Mouse (Mus musculus) testis, adult 2 months (tissue): ENCODE measurements at regions not wholly inside any gene's neighbourhood (a gene's known extent, or its start where the extent isn't known, plus 50 kb on each side); places are given as distances from the start of the nearest gene placed in this dataset.

ENCODE experiments used
- H3K27ac ChIP-seq: fragments of 200-500 bp; 2 replicates; pipeline ENCODE4 v1.5.1; 2012; ENCODE audit warnings: low read depth, low read length; ENCODE audit not compliant: control insufficient read depth, insufficient read depth
- H3K27me3 ChIP-seq: fragments of 200-500 bp; 2 replicates; pipeline ENCODE4 v1.6.1; 2012; ENCODE audit warnings: mild to moderate bottlenecking, low read length, moderate library complexity; ENCODE audit not compliant: control insufficient read depth, insufficient read depth
- H3K36me3 ChIP-seq: fragments of 200-500 bp; 2 replicates; pipeline ENCODE4 v1.6.1; 2012; ENCODE audit warnings: mild to moderate bottlenecking, low read length; ENCODE audit not compliant: control insufficient read depth, insufficient read depth
- H3K4me1 ChIP-seq: fragments of 200-500 bp; 2 replicates; pipeline ENCODE4 v1.6.1; 2012; ENCODE audit warnings: low read length; ENCODE audit not compliant: control insufficient read depth, insufficient read depth
- H3K4me3 ChIP-seq: fragments of 200-500 bp; 2 replicates; pipeline ENCODE4 v1.5.1; 2012; ENCODE audit warnings: low read depth, mild to moderate bottlenecking, low read length, moderate library complexity, mixed read lengths; ENCODE audit not compliant: control insufficient read depth
- CTCF ChIP-seq: fragments of 200-500 bp; IDR thresholded peaks from 2 replicates; pipeline ENCODE4 v1.5.1; 2012; ENCODE audit warnings: low read depth, mild to moderate bottlenecking, inconsistent platforms, low read length, moderate library complexity; ENCODE audit not compliant: control insufficient read depth, insufficient read depth, insufficient replicate concordance
- POLR2A ChIP-seq: fragments of 200-500 bp; IDR thresholded peaks from 2 replicates; pipeline ENCODE4 v1.6.1; 2012; ENCODE audit warnings: low read depth, mild to moderate bottlenecking, inconsistent platforms, low read length, moderate library complexity; ENCODE audit not compliant: control insufficient read depth

DNA sequence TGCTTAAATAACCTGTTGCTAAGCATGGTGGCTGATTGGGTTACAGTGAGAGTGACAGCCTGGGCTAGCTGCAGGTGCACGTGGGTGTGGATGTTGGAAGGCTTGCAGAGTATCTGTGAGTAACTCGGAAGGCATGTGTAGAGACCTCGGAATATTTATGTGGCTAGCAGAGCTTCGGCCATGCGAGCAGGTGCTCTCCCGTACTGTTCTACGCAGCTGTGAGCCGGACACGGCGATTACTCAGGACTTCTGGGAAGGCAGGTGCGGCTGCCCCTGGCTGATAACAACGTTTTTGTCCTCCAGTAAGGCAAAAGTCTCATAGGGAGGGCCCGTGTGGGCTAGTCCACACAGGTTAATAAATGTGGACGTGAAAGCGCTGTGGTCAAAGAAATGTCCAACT, 119.6 kb downstream of the Fgf9 start:
- TF ChIP-seq CTCF (no peak), POLR2A (no peak)
- no peak overlapping the region for H3K27ac ChIP-seq
- H3K4me1 ChIP-seq: no peaks in the 10 kb centered on the region; the same call in 1 of the 2 replicates
- H3K36me3 ChIP-seq: no peaks in the 10 kb centered on the region
- no peaks in the 10 kb centered on the region for H3K27me3 ChIP-seq
- no peak overlapping the region for H3K4me3 ChIP-seq

DNA sequence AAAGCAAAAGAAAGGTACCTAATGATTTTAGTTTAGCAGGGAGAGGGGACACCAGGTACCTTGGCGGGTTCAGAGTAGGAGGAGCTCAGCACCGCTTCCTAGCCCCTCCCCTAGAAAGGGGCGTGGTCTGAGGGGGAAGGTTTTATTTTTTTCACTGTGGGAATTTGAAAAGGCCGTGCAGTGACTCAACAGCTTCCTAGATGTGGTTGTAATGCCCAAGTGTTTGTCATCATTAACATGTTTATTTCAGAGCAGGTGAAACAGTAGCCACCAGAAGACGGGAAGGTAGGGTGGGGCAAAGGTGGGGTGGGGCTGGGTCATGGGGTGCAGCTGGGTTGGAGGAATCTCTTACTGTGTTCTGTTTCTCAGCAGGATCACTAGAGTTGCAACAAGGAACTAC, 112.5 kb downstream of the Fgf9 start:
- H3K27me3 ChIP-seq: no peaks in the 10 kb centered on the region
- no peak overlapping the region for H3K4me3 ChIP-seq
- no peak for TF ChIP-seq POLR2A
- TF ChIP-seq CTCF: no peak
- no peak overlapping the region for H3K27ac ChIP-seq
- H3K4me1 ChIP-seq: no peaks in the 10 kb centered on the region
- no peaks in the 10 kb centered on the region for H3K36me3 ChIP-seq

DNA sequence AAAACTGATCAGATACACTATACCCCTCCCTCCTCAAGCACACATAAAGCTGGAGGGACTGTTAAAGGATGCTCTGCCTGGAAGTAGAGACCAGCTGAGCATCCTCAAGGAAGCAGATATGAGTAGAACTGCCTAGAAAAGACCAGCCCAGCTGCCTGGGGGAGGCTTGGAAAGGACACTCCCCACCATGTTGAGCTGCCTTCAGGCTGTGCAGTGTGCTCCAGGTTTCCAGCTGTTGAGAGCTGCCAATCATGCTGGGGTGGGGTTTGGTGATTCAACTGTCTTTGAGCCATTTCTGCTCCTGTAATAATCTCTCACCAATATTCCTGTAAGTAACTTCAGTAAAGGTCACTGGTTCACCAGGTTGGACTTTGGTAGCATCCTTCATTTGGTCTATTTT, 110.4 kb downstream of the Fgf9 start:
- Histone ChIP-seq H3K4me1 (no peaks in the 10 kb centered on the region), H3K36me3 (no peaks in the 10 kb centered on the region), H3K27me3 (no peaks in the 10 kb centered on the region), H3K27ac (no peak overlapping the region), H3K4me3 (no peak overlapping the region)
- no peak for TF ChIP-seq CTCF
- no peak for TF ChIP-seq POLR2A

DNA sequence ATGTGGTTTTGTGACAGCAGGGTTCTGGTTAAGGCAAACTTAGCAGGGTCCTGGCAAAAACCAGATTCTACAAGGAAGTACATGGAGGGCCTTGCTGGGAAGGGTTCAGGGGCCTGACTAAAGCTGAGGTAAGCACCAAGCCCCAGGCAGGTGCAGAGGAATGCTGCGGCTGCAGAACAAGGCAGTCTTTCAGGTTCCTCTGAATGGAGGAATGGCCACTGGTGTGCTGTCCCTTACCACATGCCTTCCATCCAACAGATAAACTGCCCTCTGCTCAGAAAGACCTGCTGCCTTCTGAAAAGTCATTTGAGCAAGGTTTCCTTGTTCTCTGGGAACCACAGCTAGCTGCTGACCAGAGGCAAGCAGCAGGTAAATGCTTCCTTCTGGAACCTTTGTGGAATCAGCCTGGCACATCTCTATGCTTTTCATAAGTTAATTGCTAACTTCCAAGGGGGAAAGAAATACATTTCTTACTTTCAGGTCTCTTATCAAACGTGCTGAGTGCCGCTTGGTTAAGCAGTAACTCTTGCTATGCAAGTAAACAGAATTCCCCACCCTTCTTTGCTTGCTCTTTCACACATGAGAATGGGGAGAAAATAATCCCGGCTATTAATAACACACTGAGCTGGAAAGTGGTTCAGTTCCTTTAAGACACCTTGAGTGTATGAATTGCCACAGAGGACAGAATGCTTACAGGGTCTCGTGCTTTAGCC, 105.5 kb downstream of the Fgf9 start:
- H3K4me3 ChIP-seq: no peak overlapping the region
- TF ChIP-seq CTCF: no peak
- no peaks in the 10 kb centered on the region for H3K36me3 ChIP-seq
- H3K27me3 ChIP-seq: no peaks in the 10 kb centered on the region
- H3K4me1 ChIP-seq: no peaks in the 10 kb centered on the region
- no peak overlapping the region for H3K27ac ChIP-seq

DNA sequence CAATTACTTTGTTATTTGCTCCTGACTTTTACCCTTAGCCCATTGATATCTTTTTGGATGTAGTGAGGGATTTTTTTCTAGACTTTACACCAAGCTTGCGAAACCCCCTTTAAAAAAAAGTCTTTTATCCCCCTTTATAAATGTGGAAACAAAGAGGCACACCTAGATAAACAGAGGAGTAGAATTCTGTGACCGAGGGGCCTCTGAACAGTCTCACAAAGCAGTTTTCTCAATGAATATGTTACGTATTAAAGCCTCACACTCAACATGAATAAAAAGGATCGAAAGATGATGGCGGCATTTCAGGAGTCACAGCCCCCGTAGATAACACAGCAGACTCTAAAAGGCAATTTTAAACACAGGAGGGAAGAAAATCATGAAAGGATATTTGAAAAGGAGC, 104.2 kb downstream of the Fgf9 start:
- Histone ChIP-seq H3K27me3 (no peaks in the 10 kb centered on the region), H3K36me3 (no peaks in the 10 kb centered on the region), H3K27ac (no peak overlapping the region), H3K4me1 (no peaks in the 10 kb centered on the region), H3K4me3 (no peak overlapping the region)
- TF ChIP-seq POLR2A (no peak), CTCF (no peak)

DNA sequence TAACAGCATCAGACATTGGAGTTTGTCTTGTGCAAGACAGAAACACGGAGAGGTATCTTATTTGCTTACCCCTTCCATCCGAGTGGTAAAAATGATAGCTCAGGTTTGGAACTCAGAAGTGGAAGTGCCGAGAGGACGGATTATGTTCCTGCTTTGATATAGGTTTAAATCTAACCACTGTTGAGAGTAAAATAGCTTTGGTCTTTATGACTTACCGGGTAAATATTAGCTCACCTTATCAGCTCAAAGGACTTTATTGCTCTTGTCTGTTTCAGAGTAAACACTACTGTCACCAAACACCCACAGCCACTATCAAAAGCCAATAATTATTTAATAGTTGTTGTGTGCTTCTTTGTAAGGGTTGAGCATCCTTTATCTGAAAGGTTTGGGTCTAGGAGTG, 98.6 kb downstream of the Fgf9 start:
- no peaks in the 10 kb centered on the region for H3K36me3 ChIP-seq
- TF ChIP-seq CTCF: no peak
- no peak for TF ChIP-seq POLR2A
- H3K27ac ChIP-seq: no peak overlapping the region
- no peaks in the 10 kb centered on the region for H3K27me3 ChIP-seq
- H3K4me3 ChIP-seq: no peak overlapping the region
- H3K4me1 ChIP-seq: no peaks in the 10 kb centered on the region
